Mouse (Mus musculus) left cerebral cortex, adult 11 months (tissue): Measurements from ENCODE around the gene Ist1.

Source experiments
- DNase-seq: peaks from one replicate; pipeline ENCODE4 v3.0.0; 2022; ENCODE audit warnings: low spot score

Gene Ist1

GRCm38 (mm10) chr8:109693146-109693900 is at the start of gene Ist1:
Gene Ist1, minus strand, starts transcription at chr8:109693260.
- DNase-seq: peak; percentile 95

GRCm38 (mm10) chr8:109738049-109738380 is 45.0 kb upstream of the Ist1 start:
- DNase-seq: no peak

DNA sequence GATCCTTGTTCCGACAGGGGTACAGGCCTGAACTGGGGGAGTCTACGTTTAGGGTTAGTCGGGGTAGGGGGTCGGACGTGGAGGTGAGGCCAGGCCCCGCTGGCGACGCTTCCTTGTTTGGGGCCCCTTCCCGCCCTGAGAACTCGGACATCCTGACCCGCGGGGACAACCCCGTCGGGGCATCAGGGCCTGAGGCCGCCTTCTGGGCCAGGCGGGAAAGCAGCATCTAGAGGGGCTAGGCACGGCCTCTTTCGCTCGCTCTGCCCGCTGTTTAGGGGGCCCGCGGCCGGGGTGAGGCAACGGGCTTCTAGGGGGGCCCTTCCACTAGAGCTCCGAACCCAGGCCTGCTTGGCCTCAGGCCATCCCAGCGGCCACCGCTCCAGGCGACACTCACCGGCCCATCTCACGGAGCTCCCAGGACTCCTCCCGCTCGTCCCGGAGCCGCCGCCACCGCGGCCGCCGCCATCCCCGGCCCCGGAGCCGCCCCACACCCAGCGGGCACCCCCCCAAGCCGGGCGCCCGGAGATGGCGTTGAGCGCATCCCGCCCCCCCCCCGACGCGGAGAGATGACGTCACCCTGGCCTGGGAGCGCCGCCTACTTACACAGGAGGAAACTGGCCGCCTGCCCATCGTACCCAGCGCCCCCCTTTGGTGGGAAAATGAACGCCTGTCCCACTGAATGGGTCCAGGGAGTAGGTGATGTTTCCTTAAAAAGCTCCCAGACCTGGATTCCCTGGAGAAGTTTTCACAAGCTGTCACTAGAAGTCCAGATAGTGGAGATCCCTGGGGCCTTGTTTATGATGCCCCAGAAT is 44.4 kb upstream of the Ist1 start, which contains the start of gene Atxn1l:
Atxn1l (minus strand) TSS at position 503 of the 812 bp plus-strand sequence.
- peak; percentile 75 for DNase-seq

DNA sequence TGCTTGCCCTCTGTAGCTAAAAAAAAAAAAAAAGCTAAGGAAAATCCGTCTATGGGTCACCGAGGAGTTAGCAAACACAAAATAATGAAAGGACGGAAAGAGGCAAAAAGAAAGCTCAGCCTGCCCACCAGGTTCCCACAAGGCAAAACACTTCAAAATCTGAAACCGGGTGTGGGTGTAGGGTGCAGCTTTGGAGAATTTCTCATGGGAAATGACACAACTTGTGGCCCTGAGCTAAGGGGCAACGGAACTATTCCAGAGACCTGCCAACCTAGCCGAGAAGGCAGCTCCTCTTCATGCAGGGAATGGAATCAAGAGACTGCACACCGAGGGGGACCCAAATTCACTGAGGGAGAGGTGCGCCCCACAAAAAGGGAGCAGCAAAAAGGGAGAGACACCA is 43.8 kb upstream of the Ist1 start:
- DNase-seq: no peak

DNA sequence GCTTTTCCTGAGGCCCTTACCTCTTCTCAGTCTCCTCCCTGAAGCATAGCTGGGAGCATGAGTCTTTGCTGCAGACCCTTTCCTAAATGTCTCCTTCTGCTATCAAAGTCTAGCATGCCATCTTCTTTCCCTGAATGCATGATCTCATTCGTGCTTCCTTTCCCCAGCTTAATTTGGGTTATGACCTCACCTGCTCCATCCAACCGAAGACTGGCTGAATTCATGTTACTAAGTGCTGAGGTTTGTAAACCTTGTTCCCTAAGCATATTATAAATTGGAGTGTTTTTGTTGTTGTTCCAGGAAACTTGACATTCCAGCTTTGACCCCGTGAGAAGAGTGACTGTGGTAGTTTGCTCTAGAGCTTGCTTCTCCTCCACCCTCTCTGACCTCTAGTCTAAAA is 41.0 kb upstream of the Ist1 start:
- DNase-seq: no peak

DNA sequence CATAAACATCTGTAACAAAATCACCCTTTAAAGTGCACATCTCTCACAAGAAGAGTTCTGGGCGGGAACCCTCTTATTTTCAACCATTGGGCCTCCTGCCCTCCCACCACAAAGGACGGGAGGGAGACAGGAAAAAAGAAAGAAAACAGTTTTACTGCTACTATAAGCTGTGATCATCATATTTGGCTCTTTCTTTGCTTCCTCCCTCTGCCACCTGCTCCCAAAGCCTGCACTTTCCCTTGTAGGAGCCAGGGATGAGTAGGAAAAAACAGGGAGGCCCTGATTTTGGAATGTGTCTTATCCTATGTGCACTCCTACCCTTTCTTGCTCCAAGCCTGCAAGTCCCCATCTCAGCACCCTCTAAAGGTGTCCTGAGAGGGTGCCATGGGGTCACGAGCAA is 38.0 kb upstream of the Ist1 start:
- DNase-seq: no peak

DNA sequence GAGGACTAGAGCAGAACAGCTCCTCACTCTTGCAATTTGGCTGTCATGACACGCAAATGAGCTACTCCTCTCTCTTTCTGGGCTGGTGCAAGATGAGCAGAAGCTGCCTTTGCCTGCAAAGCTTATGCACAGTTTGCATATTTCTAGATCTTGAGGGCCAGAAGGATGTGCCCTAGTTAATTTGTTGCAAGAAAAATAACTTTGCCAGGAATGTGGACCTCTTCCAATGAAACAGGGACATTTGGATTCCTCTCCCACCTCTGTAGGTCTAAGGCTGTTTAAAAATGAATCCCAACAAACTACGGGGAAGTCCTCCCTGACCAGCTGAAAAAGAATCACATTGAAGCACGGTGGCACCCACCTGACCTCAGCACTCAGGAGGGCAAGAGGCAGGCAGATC is 32.0 kb upstream of the Ist1 start:
- DNase-seq: no peak

GRCm38 (mm10) chr8:109714961-109715360 is 21.9 kb upstream of the Ist1 start:
- no peak for DNase-seq

- DNase-seq: no peak
Observed at GRCm38 (mm10) chr8:109712521-109712920, 19.5 kb upstream of the Ist1 start.

GRCm38 (mm10) chr8:109707921-109708320 is 14.9 kb upstream of the Ist1 start:
- no peak for DNase-seq

DNA sequence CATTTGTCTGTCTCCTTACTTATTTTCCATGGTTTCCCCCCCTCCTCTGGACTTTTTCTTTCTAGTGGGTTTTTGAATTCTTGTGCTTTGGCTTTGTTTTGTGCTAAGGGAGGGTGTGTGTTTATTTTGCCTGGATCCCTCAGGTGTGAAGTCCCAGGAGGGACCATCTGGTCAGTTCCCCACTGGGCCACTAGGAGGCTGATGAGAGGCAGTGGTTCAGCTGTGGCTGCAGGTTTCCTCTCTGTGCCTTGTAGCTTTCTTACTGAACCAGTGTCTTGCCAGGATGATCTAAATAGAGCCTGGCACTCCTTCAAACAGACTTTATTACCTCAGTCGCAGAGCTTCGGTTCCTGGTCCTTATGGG is 13.8 kb upstream of the Ist1 start:
- peak; percentile 45 for DNase-seq

DNA sequence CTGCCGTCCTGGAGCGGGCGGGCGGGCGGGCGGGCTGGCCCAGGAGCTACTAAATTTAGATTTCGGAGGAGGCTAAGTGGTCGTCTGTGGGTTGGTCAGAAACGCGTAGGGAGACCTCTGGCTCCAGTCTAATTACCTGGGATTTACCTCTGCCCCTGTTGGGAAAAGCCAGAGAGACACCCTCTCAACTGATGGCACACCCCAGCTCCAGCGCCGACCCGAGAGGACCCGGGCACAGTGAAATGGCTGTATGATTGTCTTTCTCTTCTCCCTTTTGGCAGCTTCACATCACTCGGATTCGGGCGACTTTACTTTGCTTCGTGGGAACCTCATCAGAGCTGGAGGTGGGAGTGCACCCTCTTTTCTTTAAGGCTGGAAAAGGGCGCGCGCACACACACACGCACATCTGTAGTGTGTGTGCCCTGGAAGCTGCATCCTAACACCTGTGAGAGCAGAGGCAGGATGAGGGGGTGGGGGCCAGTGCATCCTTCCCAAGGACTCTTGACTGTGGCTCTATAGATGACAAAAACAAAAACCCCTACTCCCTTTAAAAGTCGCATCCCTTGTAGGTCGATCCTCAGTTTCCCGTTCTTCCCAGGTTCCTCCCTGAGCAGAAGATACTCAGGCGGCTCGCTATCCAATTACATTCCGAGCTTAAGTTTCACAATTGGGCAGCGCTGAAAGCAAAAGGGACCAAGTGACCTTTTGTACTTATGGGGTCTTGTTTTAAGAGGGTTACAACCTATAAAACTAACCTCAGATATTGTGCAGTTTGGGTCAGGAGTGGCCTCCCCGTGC is 13.2 kb upstream of the Ist1 start:
- DNase-seq: no peak

- DNase-seq: peak; percentile 86
Observed at GRCm38 (mm10) chr8:109705320-109706075, 12.4 kb upstream of the Ist1 start, which contains the start of gene Zfp821. Gene Zfp821, plus strand, starts transcription at chr8:109705546.

DNA sequence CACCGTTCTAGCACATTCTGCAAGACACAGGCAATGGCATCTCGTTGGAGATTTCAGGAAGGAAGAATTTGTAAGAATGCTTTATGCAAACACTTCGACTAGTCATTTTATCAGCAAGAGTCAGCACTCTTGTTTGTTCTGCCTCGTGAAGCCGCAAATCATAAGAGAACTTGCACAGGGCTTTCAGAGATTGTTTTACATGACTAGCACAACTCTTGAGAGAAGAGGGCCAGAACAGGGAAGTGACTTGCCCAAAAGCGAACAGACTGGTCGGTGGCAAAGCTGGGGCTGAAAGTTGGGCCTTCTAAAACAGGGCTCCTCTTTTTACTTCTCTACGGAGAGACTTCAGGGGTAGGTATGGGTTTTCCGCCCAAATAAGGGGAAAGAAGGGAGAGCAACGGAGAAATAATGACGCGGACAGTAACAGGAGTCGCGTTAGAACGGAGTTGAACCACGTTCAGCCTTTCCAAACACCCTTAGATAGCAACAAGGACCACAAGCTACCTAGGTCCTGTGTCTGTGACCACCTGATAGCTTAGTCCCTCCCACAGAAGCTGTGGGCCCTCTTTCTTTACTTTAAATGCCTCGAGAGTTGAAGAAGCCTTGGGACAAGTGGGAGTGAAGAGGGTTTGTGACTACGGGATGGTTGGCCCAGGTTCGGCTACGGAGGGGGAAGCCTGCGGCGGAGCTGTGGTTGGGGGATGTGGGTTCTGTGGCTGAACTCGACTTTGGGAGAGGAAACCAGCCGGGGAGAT is 11.7 kb upstream of the Ist1 start:
- DNase-seq: no peak

DNA sequence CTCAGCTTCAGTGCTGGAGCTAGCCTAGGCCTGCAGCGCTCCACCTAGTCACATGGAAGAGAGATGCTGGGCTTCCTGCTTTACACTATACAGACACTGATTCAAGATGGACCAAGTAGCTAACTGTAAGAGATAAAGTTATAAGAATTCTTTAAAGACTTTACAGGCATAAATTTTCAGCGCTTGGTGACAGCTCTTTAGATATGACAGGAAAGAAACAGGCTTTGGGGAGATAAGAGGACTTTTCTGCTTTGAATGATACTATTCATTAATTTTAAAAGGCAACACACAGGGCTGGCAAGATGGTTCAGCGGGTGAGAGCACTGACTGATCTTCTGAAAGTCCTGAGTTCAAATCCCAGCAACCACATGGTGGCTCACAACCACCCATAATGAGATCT is 5.4 kb upstream of the Ist1 start:
- no peak for DNase-seq

- no peak for DNase-seq
Observed at GRCm38 (mm10) chr8:109697754-109698153, 4.7 kb upstream of the Ist1 start.

GRCm38 (mm10) chr8:109694154-109694553 is 1.1 kb upstream of the Ist1 start:
- DNase-seq: no peak

GRCm38 (mm10) chr8:109692443-109693145 is 466 bp downstream of the Ist1 start:
- DNase-seq: no peak

GRCm38 (mm10) chr8:109691769-109692168 is 1.3 kb downstream of the Ist1 start:
- no peak for DNase-seq

GRCm38 (mm10) chr8:109687248-109687647 is 5.8 kb downstream of the Ist1 start:
- no peak for DNase-seq
